Mouse (Mus musculus) midbrain, postnatal 0 days (tissue): ENCODE measurements around the gene Cst13. TPM values are rescaled to one million over a fixed set of nuclear protein-coding genes. Genes with fewer than 3 reads are reported as not detected.

Experiments used
- ATAC-seq: fragments of 200-750 bp; cut with Nextera tagmentation; 2 replicates; pipeline ENCODE4 v1.8.0; 2017; ENCODE audit warnings: moderate number of reproducible peaks, mild to moderate bottlenecking, moderate TSS enrichment, moderate library complexity; ENCODE audit not compliant: low FRiP score
- DNase-seq: peaks from one replicate; pipeline ENCODE4 v3.0.0-alpha.2; 2015; ENCODE audit warnings: low spot score
- H3K27ac ChIP-seq: fragments of 300-500 bp; sonication (generic); 2 replicates; pipeline ENCODE4 v1.5.1; 2014; ENCODE audit warnings: low read depth, mild to moderate bottlenecking, low read length, mixed read lengths
- H3K27me3 ChIP-seq: fragments of 300-500 bp; sonication (generic); 2 replicates; pipeline ENCODE4 v1.6.1; 2014; ENCODE audit warnings: low read length, control low read depth, mixed read lengths; ENCODE audit not compliant: insufficient read depth
- H3K36me3 ChIP-seq: fragments of 300-500 bp; sonication (generic); 2 replicates; pipeline ENCODE4 v1.6.1; 2014; ENCODE audit warnings: low read length, control low read depth, mixed read lengths; ENCODE audit not compliant: insufficient read depth
- H3K4me1 ChIP-seq: fragments of 300-500 bp; sonication (generic); 2 replicates; pipeline ENCODE4 v1.6.1; 2014; ENCODE audit warnings: mild to moderate bottlenecking, control low read depth, antibody characterized with exemption, low read length, mixed read lengths; ENCODE audit not compliant: insufficient read depth
- H3K4me2 ChIP-seq: fragments of 300-500 bp; sonication (generic); 2 replicates; pipeline ENCODE4 v1.6.1; 2014; ENCODE audit warnings: low read depth, mild to moderate bottlenecking, low read length, mixed read lengths; ENCODE audit not compliant: poor library complexity, severe bottlenecking
- H3K4me3 ChIP-seq: fragments of 300-500 bp; sonication (generic); 2 replicates; pipeline ENCODE4 v1.5.1; 2014; ENCODE audit warnings: low read depth, mild to moderate bottlenecking, low read length, moderate library complexity
- H3K9ac ChIP-seq: fragments of 300-500 bp; sonication (generic); replicated peaks from 2 replicates; pipeline ENCODE4 v1.6.1; 2014; ENCODE audit warnings: mild to moderate bottlenecking, low read length, moderate library complexity, mixed read lengths; ENCODE audit not compliant: poor library complexity, severe bottlenecking
- H3K9me3 ChIP-seq: fragments of 300-500 bp; sonication (generic); 2 replicates; pipeline ENCODE4 v1.6.1; 2016; ENCODE audit warnings: low read length, control low read depth
- CTCF ChIP-seq: IDR thresholded peaks from 2 replicates; pipeline ENCODE4 v1.5.1; 2016; ENCODE audit warnings: antibody characterized with exemption, mild to moderate bottlenecking
- WGBS: fragments of 180-500 bp; shearing (Covaris S2); extraction: QIAGEN DNeasy Blood & Tissue Kit; methylation state at CpG from one replicate; pipeline ENCODE4 v1.1.7; 2014; 5-methylcytosine and 5-hydroxymethylcytosine counted together
- polyA plus RNA-seq: library from polyadenylated mRNA; unstranded; fragments of >200 nt; fragmentation: Nextera tagmentation; extraction: Ambion mirVana; gene quantifications from 2 replicates; pipeline ENCODE4 v1.2.1, GENCODE M21; 2015
- total RNA-seq: library from RNA; depleted of rRNA; stranded (reverse); fragments of >200 nt; gene quantifications from 2 replicates; pipeline ENCODE4 v1.2.3, GENCODE M21; 2014

Cst13 gene
- total and polyA plus RNA-seq, 2 experiments from 2014 or later: not detected

DNA sequence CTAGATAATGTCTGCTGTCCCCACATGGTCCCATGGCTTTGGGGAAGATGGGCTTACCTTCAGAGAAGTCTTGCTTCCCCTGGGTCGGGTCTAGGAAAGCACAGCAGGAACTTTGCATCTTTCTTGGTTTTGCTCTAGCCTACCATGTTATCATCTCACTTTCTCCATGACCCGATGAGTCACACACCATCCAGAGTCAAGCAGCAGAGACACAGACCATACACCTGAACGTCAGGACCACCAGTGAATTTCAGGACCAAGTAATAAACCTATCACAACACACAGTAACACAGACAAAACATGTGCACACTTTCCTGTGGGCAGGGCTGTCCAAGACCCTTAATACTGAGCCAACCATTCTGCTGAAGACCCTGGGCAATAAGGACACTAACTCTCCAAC lies 50.6 kb downstream of the Cst13 start:
- Histone ChIP-seq H3K9me3 (no peaks in the 10 kb centered on the region), H3K4me1 (peaks cover 22% of the 10 kb centered on the region), H3K4me2 (no peak overlapping the region), H3K27me3 (no peaks in the 10 kb centered on the region), H3K36me3 (peaks cover 10% of the 10 kb centered on the region), H3K27ac (no peak overlapping the region), H3K4me3 (no peak overlapping the region), H3K9ac (no peak overlapping the region)
- ATAC-seq: no peak
- 90% methylated on average over 3 of the region's 3 CpGs for WGBS
- DNase-seq: no peak
- TF ChIP-seq CTCF: no peak

DNA sequence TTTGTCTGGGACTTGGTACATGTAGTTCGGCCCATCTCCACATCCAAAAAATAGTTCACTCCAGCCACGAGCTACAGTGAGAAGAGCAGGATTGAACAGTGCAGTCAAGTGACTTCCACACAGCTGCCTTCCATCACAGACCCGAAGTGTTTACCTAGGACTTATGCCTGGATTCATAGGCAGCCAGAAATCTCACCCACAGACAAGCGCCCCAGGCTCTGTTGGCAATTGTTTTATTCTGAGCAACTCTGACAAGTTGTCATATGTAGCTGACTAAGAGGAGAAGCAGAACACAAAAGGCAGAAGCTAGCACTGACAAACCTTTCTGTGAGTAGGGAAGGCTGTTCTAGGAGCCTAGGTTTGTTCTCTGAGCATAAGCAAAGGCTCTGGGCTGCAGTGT lies 53.0 kb downstream of the Cst13 start:
- peaks cover 10% of the 10 kb centered on the region for H3K36me3 ChIP-seq
- peak overlapping the region; percentile 79 for H3K4me2 ChIP-seq
- WGBS: 75% methylated on average over 4 of the region's 4 CpGs
- no peak overlapping the region for H3K9ac ChIP-seq
- H3K9me3 ChIP-seq: no peaks in the 10 kb centered on the region
- DNase-seq (no peak), ATAC-seq (no peak)
- no peak overlapping the region for H3K27ac ChIP-seq
- peak overlapping the region; percentile 95 for H3K4me3 ChIP-seq
- H3K4me1 ChIP-seq: peaks cover 22% of the 10 kb centered on the region
- H3K27me3 ChIP-seq: no peaks in the 10 kb centered on the region
- no peak for TF ChIP-seq CTCF

- peaks cover 22% of the 10 kb centered on the region for H3K4me1 ChIP-seq
- peak overlapping the region; percentile 95 for H3K4me3 ChIP-seq
- ATAC-seq: peak; percentile 22; the same call in 1 of the 2 replicates
- peak overlapping the region; percentile 90 for H3K9ac ChIP-seq
- WGBS: 40% methylated on average over 3 of the region's 3 CpGs
- H3K9me3 ChIP-seq: no peaks in the 10 kb centered on the region
- H3K27ac ChIP-seq: 0 out of 2 replicates have a peak overlapping the region, but pooled peaks have one; percentile 83
- no peaks in the 10 kb centered on the region for H3K27me3 ChIP-seq
- no peak for DNase-seq
- TF ChIP-seq CTCF: no peak
- H3K36me3 ChIP-seq: peaks cover 10% of the 10 kb centered on the region
- peak overlapping the region; percentile 79 for H3K4me2 ChIP-seq
These were observed 54.3 kb downstream of the Cst13 start for GRCm38 (mm10) chr2:148874224-148874616.

DNA sequence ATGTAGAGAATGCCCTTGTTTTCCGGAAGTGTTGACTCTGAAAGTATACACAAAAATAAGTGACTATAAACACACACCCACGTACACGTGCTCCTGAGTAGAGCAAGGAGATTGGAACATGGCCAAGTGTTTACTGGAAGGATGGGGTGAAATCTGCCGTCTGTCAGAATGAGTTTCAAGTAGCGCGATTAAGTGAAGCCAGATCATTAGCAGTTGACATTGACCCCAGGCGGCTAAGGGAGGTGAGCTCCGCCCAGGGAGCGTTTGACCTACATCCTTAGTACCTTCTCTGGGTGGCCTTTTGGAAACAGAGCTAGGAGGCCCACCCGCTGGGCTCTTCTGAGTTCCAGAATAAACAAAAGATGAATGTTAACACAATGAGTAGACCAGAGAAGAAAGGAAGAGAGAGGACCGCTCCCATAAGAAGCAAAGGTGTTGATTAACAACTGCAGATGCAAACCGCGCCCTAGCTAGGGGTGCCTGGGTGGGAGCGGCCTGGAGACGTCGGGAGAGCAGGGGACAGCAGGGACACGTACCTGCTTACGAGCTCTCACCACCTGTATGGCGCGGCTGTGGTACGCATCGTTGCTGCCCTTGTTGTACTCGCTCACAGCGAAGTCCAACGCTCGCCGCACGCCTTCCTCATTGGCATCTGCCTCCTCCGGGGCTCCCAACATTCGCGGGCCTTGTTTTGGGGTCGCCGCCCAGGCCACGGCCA lies 54.9 kb downstream of the Cst13 start:
- peak; percentile 64 for DNase-seq
- no peak for TF ChIP-seq CTCF
- peak overlapping the region; percentile 79 for H3K4me2 ChIP-seq
- peak overlapping the region; percentile 83 for H3K27ac ChIP-seq
- ATAC-seq: peak; percentile 54
- H3K9ac ChIP-seq: peak overlapping the region; percentile 90
- H3K4me3 ChIP-seq: peak overlapping the region; percentile 95
- H3K4me1 ChIP-seq: peaks cover 22% of the 10 kb centered on the region
- no peaks in the 10 kb centered on the region for H3K9me3 ChIP-seq
- WGBS: under 1% methylated on average over 34 of the region's 34 CpGs
- no peaks in the 10 kb centered on the region for H3K27me3 ChIP-seq
- peaks cover 10% of the 10 kb centered on the region for H3K36me3 ChIP-seq

DNA sequence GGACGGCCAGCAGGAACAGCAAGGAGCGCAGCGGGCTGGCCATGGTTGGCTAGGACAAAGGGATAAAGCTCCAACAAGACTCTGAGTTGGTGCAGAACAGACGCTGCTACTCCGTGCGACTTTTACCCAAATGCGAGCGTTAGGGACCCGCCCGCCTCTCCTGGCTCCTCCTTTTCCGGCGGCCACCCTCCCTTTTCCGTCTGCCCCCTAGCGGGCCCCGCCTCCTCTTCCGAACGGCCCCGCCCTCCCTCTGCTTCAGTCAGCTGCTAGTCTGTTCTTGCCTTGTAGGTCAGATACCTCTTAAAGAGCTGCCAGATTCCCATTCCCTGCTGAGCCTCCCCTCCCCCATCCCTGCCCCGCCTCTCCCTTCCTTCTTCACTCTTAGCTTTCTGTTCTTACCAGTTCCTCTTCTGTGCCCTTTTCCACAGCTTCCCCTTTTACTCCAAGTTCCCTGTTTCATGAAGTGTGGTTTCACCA lies 55.5 kb downstream of the Cst13 start, which contains the start of gene Cst3:
Gene Cst3, minus strand, starts transcription at position 358 of the 477 bp plus-strand sequence.
- Histone ChIP-seq H3K9me3 (no peaks in the 10 kb centered on the region), H3K27ac (peak within 1 kb of the TSS; percentile 83), H3K27me3 (no peaks in the 10 kb centered on the region), H3K9ac (peak within 1 kb of the TSS; percentile 90), H3K4me1 (peaks cover 22% of the 10 kb centered on the region), H3K4me3 (peak within 1 kb of the TSS; percentile 95), H3K36me3 (peaks cover 10% of the 10 kb centered on the region), H3K4me2 (peak within 1 kb of the TSS; percentile 79)
- TF ChIP-seq CTCF: peak; percentile 64
- WGBS: 2% methylated on average over 14 of the region's 19 CpGs
- peak; percentile 88 for DNase-seq
- ATAC-seq: peak; percentile 95

GRCm38 (mm10) chr2:148877016-148877770 lies 57.3 kb downstream of the Cst13 start:
- TF ChIP-seq CTCF: no peak
- WGBS: 49% methylated on average over 3 of the region's 3 CpGs
- Histone ChIP-seq H3K27me3 (no peaks in the 10 kb centered on the region), H3K9ac (no peak overlapping the region), H3K4me3 (no peak overlapping the region), H3K4me2 (no peak overlapping the region), H3K27ac (no peak overlapping the region), H3K4me1 (peaks cover 21% of the 10 kb centered on the region), H3K36me3 (peaks cover 3% of the 10 kb centered on the region; the same call in 1 of the 2 replicates), H3K9me3 (no peaks in the 10 kb centered on the region)
- DNase-seq (no peak), ATAC-seq (no peak)
